Mouse (Mus musculus): ENCODE results near the gene Katnbl1.

- peak; percentile 45; the same call in 1 of the 2 replicates for TF ChIP-seq POLR2A (IDR thresholded peaks at IDR 0.05; ENCODE audit: control insufficient read depth, low read depth, low read length)
- peak; percentile 82 for TF ChIP-seq CTCF (IDR thresholded peaks at IDR 0.05; ENCODE audit: control insufficient read depth, insufficient read depth, insufficient replicate concordance, low read depth, low read length)
Measured at GRCm38 (mm10) chr2:112378973-112379898, at the start of gene Katnbl1.
